Mouse (Mus musculus): Measurements from ENCODE around the gene Galntl6. TPM values are rescaled to one million over a fixed set of nuclear protein-coding genes. Genes with fewer than 3 reads are reported as not detected.
"Not testable (repeated sequence)": the region's sequence is repeated elsewhere in the genome, so short reads cannot be mapped to it uniquely, and the experiment has no call there.

Galntl6 gene
- polyA plus RNA-seq, 1 experiment = not detected

- Histone ChIP-seq H3K4me1 (ENCODE audit: control insufficient read depth, insufficient read depth, low read length) (no peaks in the 10 kb centered on the region), H3K27ac (ENCODE audit: insufficient read depth, low read depth, low read length) (no peak overlapping the region), H3K4me3 (ENCODE audit: insufficient read depth, low read length) (no peak overlapping the region)
- no peak for TF ChIP-seq POLR2A (IDR thresholded peaks at IDR 0.05; ENCODE audit: borderline replicate concordance, low read depth, low read length)
- no peak for TF ChIP-seq CTCF (IDR thresholded peaks at IDR 0.05; ENCODE audit: low read depth, low read length)
These were observed 401.9 kb downstream of the Galntl6 start for GRCm38 (mm10) chr8:58510516-58510915.

- no peak overlapping the region for H3K4me3 ChIP-seq (ENCODE audit: insufficient read depth, low read length)
- TF ChIP-seq CTCF (IDR thresholded peaks at IDR 0.05; ENCODE audit: low read depth, low read length) = no peak
- TF ChIP-seq POLR2A (IDR thresholded peaks at IDR 0.05; ENCODE audit: borderline replicate concordance, low read depth, low read length) = no peak
These were observed 403.4 kb downstream of the Galntl6 start for GRCm38 (mm10) chr8:58509051-58509450.

DNA sequence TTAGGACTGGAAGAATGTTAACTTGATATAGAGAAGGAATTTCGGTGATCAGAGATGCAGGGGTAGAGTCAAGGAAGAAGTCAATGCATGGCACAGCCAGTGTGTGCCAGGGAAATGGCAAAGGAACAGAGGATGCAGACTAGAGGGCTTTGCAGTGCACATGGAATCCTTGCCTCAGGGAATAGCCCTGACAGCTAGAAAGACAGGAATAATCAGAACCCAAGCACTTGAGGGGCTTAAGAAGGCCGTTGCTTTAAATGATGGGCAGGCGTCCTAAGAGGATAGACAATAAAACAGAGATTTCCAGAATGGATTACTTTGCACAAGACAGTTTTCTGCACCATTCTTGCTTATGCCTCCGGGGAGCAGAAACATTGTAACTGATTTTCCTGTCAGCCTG, 425.3 kb downstream of the Galntl6 start:
- TF ChIP-seq CTCF (IDR thresholded peaks at IDR 0.05; ENCODE audit: low read depth, low read length) (no peak), POLR2A (IDR thresholded peaks at IDR 0.05; ENCODE audit: borderline replicate concordance, low read depth, low read length) (no peak)
- no peaks in the 10 kb centered on the region for H3K4me1 ChIP-seq (ENCODE audit: control insufficient read depth, insufficient read depth, low read length)
- no peak overlapping the region for H3K27ac ChIP-seq (ENCODE audit: insufficient read depth, low read depth, low read length)
- H3K4me3 ChIP-seq (ENCODE audit: insufficient read depth, low read length) = no peak overlapping the region

More at GRCm38 (mm10) chr8:58509051-58509450, 403.4 kb downstream of the Galntl6 start:
- Histone ChIP-seq H3K4me1 (ENCODE audit: control insufficient read depth, insufficient read depth, low read length) (no peaks in the 10 kb centered on the region), H3K27ac (ENCODE audit: insufficient read depth, low read depth, low read length) (no peak overlapping the region)

- not testable (repeated sequence) for H3K4me1 ChIP-seq (ENCODE audit: control insufficient read depth, insufficient read depth, low read length); H3K4me3 ChIP-seq (ENCODE audit: insufficient read depth, low read length); H3K27ac ChIP-seq (ENCODE audit: insufficient read depth, low read depth, low read length)
These were observed 449.1 kb downstream of the Galntl6 start for GRCm38 (mm10) chr8:58463342-58463741.

- TF ChIP-seq POLR2A (IDR thresholded peaks at IDR 0.05; ENCODE audit: borderline replicate concordance, low read depth, low read length) (no peak), CTCF (IDR thresholded peaks at IDR 0.05; ENCODE audit: low read depth, low read length) (no peak)
- no peaks in the 10 kb centered on the region for H3K4me1 ChIP-seq (ENCODE audit: control insufficient read depth, insufficient read depth, low read length)
- no peak overlapping the region for H3K27ac ChIP-seq (ENCODE audit: insufficient read depth, low read depth, low read length)
- no peak overlapping the region for H3K4me3 ChIP-seq (ENCODE audit: insufficient read depth, low read length)
These were observed 469.7 kb downstream of the Galntl6 start for GRCm38 (mm10) chr8:58442696-58443095.

DNA sequence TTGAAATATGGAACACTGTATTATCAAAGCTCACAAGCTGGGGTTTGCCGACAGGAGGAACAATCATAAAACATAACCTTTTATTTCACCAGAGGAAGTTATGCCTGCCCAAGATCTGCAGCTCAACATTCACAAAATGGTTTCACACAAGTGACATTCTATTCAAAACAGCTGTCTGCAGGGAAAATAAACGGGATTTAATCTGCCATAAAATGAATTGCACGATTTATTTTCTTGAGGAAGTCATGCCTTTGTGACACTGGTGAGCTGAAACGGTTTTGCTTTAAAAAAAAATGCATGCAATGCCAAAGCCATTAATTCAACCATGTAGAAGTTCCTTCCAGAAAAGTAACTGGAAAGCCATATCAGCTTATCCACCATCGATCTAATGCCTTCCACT, 494.0 kb downstream of the Galntl6 start:
- no peaks in the 10 kb centered on the region for H3K4me1 ChIP-seq (ENCODE audit: control insufficient read depth, insufficient read depth, low read length)
- TF ChIP-seq POLR2A (IDR thresholded peaks at IDR 0.05; ENCODE audit: borderline replicate concordance, low read depth, low read length) (no peak), CTCF (IDR thresholded peaks at IDR 0.05; ENCODE audit: low read depth, low read length) (no peak)
- no peak overlapping the region for H3K4me3 ChIP-seq (ENCODE audit: insufficient read depth, low read length)
- H3K27ac ChIP-seq (ENCODE audit: insufficient read depth, low read depth, low read length) = no peak overlapping the region

GRCm38 (mm10) chr8:58417551-58417950, 494.9 kb downstream of the Galntl6 start:
- Histone ChIP-seq H3K27ac (ENCODE audit: insufficient read depth, low read depth, low read length) (no peak overlapping the region), H3K4me3 (ENCODE audit: insufficient read depth, low read length) (no peak overlapping the region), H3K4me1 (ENCODE audit: control insufficient read depth, insufficient read depth, low read length) (no peaks in the 10 kb centered on the region)
- TF ChIP-seq CTCF (IDR thresholded peaks at IDR 0.05; ENCODE audit: low read depth, low read length) = no peak
- no peak for TF ChIP-seq POLR2A (IDR thresholded peaks at IDR 0.05; ENCODE audit: borderline replicate concordance, low read depth, low read length)

GRCm38 (mm10) chr8:58396500-58396899, 515.9 kb downstream of the Galntl6 start:
- TF ChIP-seq CTCF (IDR thresholded peaks at IDR 0.05; ENCODE audit: low read depth, low read length) (no peak), POLR2A (IDR thresholded peaks at IDR 0.05; ENCODE audit: borderline replicate concordance, low read depth, low read length) (no peak)
- no peak overlapping the region for H3K4me3 ChIP-seq (ENCODE audit: insufficient read depth, low read length)
- H3K4me1 ChIP-seq (ENCODE audit: control insufficient read depth, insufficient read depth, low read length) = no peaks in the 10 kb centered on the region
- H3K27ac ChIP-seq (ENCODE audit: insufficient read depth, low read depth, low read length) = no peak overlapping the region

DNA sequence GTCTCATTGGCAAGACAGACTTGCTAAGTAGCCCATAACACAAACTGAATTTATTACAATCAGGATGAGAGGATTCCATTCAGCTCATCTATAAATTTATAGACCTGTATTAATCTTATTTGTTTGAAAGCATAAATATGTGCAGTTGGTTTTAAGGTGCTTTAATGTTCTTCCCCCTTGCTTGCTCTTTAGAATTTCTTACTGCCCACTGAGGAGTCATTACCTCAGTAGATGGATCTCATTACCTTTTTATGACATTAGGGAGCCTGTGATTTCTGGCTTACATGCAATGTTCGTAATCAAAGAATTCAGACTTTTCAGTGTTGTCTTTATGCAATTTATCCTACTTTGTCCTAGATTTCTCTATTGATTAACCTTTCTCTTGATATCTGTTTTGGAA, 516.6 kb downstream of the Galntl6 start:
- H3K27ac ChIP-seq (ENCODE audit: insufficient read depth, low read depth, low read length) = no peak overlapping the region
- H3K4me3 ChIP-seq (ENCODE audit: insufficient read depth, low read length) = no peak overlapping the region
- TF ChIP-seq POLR2A (IDR thresholded peaks at IDR 0.05; ENCODE audit: borderline replicate concordance, low read depth, low read length) (no peak), CTCF (IDR thresholded peaks at IDR 0.05; ENCODE audit: low read depth, low read length) (no peak)
- no peaks in the 10 kb centered on the region for H3K4me1 ChIP-seq (ENCODE audit: control insufficient read depth, insufficient read depth, low read length)

GRCm38 (mm10) chr8:58372389-58372788, 540.1 kb downstream of the Galntl6 start:
- no peaks in the 10 kb centered on the region for H3K4me1 ChIP-seq (ENCODE audit: control insufficient read depth, insufficient read depth, low read length)
- TF ChIP-seq POLR2A (IDR thresholded peaks at IDR 0.05; ENCODE audit: borderline replicate concordance, low read depth, low read length) (no peak), CTCF (IDR thresholded peaks at IDR 0.05; ENCODE audit: low read depth, low read length) (no peak)
- H3K4me3 ChIP-seq (ENCODE audit: insufficient read depth, low read length) = no peak overlapping the region
- no peak overlapping the region for H3K27ac ChIP-seq (ENCODE audit: insufficient read depth, low read depth, low read length)

DNA sequence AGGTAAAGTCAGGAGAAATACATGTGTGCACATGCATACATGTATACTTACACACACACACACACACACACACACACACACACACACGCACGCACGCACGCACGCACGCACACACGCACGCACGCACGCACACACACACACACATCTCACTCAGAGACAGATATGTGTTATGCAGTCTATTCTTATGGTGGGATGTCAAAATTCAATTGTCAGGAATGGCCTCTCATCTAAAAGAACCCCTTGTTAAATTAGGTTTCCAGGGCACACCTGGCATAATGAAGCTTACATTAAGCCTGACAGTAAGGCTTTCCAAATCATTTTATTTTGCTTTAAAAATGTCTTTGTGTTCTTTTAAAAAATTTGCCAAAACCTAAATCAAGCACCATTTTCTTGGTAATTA, 540.5 kb downstream of the Galntl6 start:
- H3K27ac ChIP-seq (ENCODE audit: insufficient read depth, low read depth, low read length) = no peak overlapping the region

More for the DNA sequence above, 540.5 kb downstream of the Galntl6 start:
- Histone ChIP-seq H3K4me3 (ENCODE audit: insufficient read depth, low read length) (no peak overlapping the region), H3K4me1 (ENCODE audit: control insufficient read depth, insufficient read depth, low read length) (no peaks in the 10 kb centered on the region)
- TF ChIP-seq CTCF (IDR thresholded peaks at IDR 0.05; ENCODE audit: low read depth, low read length) (no peak), POLR2A (IDR thresholded peaks at IDR 0.05; ENCODE audit: borderline replicate concordance, low read depth, low read length) (no peak)
